Mouse (Mus musculus) C3H10T1/2 (cell line): Measurements from ENCODE around the gene Hes3. TPM values are rescaled to one million over a fixed set of nuclear protein-coding genes. Genes with fewer than 3 reads are reported as not detected.

ENCODE experiments used
- polyA plus RNA-seq, 2 experiments: library from polyadenylated mRNA; unstranded; fragments of >200 nt; fragmentation: generic; extraction: Trizol; gene quantifications; one replicate each; pipeline ENCODE4 v1.2.1; 2012; ENCODE audit warnings: missing spikeins in 2 of 2

Gene Hes3
- polyA plus RNA-seq = under 1 TPM in 1 of 2 experiments, not detected in 1; 0.04 TPM

GRCm38 (mm10) chr4:152291562-152291961, at the start of gene Hes3:
Gene Hes3 (minus strand): TSS chr4:152291662.

GRCm38 (mm10) chr4:152338419-152339292, 47.2 kb upstream of the Hes3 start, which contains the start of gene Chd5:
Gene Chd5 (plus strand): TSS chr4:152338651.

GRCm38 (mm10) chr4:152325574-152326411, 34.3 kb upstream of the Hes3 start, which contains the start of gene Rpl22:
Gene Rpl22 (plus strand): TSS chr4:152325742.

GRCm38 (mm10) chr4:152318517-152319234, 27.2 kb upstream of the Hes3 start, which contains the start of gene Rnf207:
Gene Rnf207 (minus strand): TSS chr4:152318993.

GRCm38 (mm10) chr4:152296874-152297861, 5.7 kb upstream of the Hes3 start, which contains the start of gene Icmt:
Gene Icmt (plus strand): TSS chr4:152297227.

GRCm38 (mm10) chr4:152273621-152274236, 17.7 kb downstream of the Hes3 start, which contains the start of gene Gpr153:
Gene Gpr153 (plus strand): TSS chr4:152274232.

Other genes starting within 250 kb of the Hes3 start
- 10 to 100 TPM in 1 of 2 experiments, 1 to 10 TPM in 1; 3.5 to 37.6 TPM for gene Plekhg5, start 219.2 kb downstream of the Hes3 start, polyA plus RNA-seq
- gene Tnfrsf25, start 175.7 kb downstream of the Hes3 start, polyA plus RNA-seq = 1 to 10 TPM in 1 of 2 experiments, under 1 TPM in 1; 0.04 to 8.1 TPM
- gene Espn, start 139.3 kb downstream of the Hes3 start, polyA plus RNA-seq = 1 to 10 TPM in 1 of 2 experiments, under 1 TPM in 1; 0.40 to 1.6 TPM
- not detected for gene Hes2, start 132.8 kb downstream of the Hes3 start, polyA plus RNA-seq
- gene Acot7, start 113.5 kb downstream of the Hes3 start, polyA plus RNA-seq = 100 to 1,000 TPM; 212 to 321 TPM
- gene Gpr153, start 17.4 kb downstream of the Hes3 start, polyA plus RNA-seq = under 1 TPM; 0.01 to 0.17 TPM
- 10 to 100 TPM in 1 of 2 experiments, 1 to 10 TPM in 1; 9.7 to 19.0 TPM for gene Icmt, start 5.6 kb upstream of the Hes3 start, polyA plus RNA-seq
- 1 to 10 TPM in 1 of 2 experiments, not detected in 1; 1.9 TPM for gene Rnf207, start 27.3 kb upstream of the Hes3 start, polyA plus RNA-seq
- 1,000 to 10,000 TPM; 1,034 to 1,375 TPM for gene Rpl22, start 34.1 kb upstream of the Hes3 start, polyA plus RNA-seq
- under 1 TPM; 0.29 to 0.83 TPM for gene Chd5, start 47.0 kb upstream of the Hes3 start, polyA plus RNA-seq
- 1 to 10 TPM; 1.2 to 3.0 TPM for gene Nphp4, start 185.0 kb upstream of the Hes3 start, polyA plus RNA-seq
- 1 to 10 TPM; 2.7 to 5.6 TPM for gene Kcnab2, start 186.2 kb upstream of the Hes3 start, polyA plus RNA-seq